Mouse (Mus musculus): ENCODE results near the gene Vmn1r166.
"Not testable (repeated sequence)": the region's sequence is repeated elsewhere in the genome, so short reads cannot be mapped to it uniquely, and the experiment has no call there.

Vmn1r166 gene

DNA sequence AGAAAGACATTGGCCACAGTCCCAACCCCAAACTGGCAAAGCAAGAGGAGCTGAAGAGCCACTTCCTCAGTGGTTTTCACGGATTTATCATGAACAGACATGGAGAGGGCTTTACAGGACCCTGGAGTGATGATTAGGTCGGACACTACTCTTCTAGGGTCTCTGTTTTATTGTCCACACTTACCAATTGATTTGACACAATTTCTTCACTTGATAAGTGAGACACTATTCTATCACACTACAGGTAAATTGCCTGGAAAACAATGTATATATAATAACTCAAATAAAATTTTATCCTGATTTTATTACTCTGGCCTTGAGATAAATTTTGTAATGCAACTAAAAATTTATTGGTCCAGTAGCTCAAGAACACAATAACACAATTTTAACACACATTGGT is at the start of gene Vmn1r166:
TSS of gene Vmn1r166 (minus strand) at position 101 of the 400 bp plus-strand sequence.
- DNase-seq (ENCODE audit: low read depth in 1 of 2, low spot score in 2 of 2) = not testable (repeated sequence)

DNA sequence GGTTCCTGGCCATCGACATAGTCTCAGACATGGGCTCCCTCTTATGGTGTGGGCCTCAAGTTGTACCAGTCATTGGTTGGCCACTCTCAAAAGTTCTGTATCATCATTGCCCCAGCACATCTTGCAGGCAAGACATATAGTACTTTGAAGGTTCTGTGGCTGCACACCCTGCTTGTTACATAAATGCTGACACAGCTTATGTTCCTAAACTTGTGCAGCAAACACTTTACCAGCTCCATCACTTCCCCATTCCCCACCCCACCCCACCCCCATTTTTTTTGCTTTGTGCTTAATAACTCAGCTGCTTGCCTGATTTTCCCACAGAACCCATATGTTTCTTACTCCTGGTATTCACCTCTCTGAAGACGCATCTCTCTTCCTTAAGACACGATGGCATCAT is 49.4 kb upstream of the Vmn1r166 start, which contains the start of gene Nlrp4e:
TSS of gene Nlrp4e (plus strand) at position 301 of the 400 bp plus-strand sequence.
- DNase-seq (ENCODE audit: low read depth in 1 of 2, low spot score in 2 of 2) = not testable (repeated sequence)

DNA sequence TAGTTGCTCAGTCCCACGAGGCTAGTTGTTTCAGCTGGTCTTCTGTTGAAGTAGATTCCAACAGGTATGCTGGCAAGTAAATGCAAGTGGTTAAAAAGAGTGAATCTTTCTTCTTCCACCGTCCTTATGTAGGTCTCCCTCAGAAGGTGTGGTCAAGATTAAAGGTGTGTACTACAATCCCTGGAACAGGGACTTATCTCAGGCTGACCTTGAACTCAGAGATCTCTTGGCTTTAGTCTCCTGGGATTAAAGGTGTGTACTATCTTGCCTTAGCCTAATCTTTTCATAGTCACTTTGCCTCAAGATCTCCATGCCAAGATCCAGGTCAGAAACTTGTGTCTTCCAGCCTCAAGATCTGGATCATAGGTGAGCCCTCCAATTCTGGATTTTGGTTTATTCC is 27.3 kb upstream of the Vmn1r166 start, which contains the start of gene Gm6902:
TSS of gene Gm6902 (minus strand) at position 101 of the 400 bp plus-strand sequence.
- DNase-seq (ENCODE audit: low read depth in 1 of 2, low spot score in 2 of 2) = not testable (repeated sequence)

DNA sequence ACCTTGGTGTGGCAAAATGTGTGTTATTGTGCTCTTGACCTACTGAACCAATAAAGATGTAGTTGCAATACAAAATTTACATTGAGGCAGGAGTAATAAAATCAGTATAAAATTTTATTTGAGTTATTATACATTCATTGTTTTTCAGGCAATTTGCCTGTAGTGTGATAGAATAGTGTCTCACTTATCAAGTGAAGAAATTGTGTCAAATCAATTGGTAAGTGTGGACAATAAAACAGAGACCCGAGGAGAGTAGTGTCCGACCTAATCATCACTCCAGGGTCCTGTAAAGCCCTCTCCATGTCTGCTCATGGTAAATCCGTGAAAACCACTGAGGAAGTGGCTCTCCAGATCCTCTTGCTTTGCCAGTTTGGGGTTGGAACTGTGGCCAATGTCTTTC is 34.5 kb downstream of the Vmn1r166 start, which contains the start of gene Vmn1r165:
TSS of gene Vmn1r165 (plus strand) at position 301 of the 400 bp plus-strand sequence.
- not testable (repeated sequence) for DNase-seq (ENCODE audit: low read depth in 1 of 2, low spot score in 2 of 2)
